Mouse (Mus musculus): ENCODE results near the gene Pard3.

The Pard3 gene

GRCm38 (mm10) chr8:127183533-127183932 is 119.8 kb downstream of the Pard3 start:
- DNase-seq (ENCODE audit: low spot score), result no peak

- no peak for DNase-seq (ENCODE audit: low spot score)
These were observed 120.3 kb downstream of the Pard3 start for GRCm38 (mm10) chr8:127184025-127184424.

- DNase-seq (ENCODE audit: low spot score), result no peak
These were observed 122.2 kb downstream of the Pard3 start for GRCm38 (mm10) chr8:127185897-127186296.

- no peak for DNase-seq (ENCODE audit: low spot score)
These were observed 125.0 kb downstream of the Pard3 start for GRCm38 (mm10) chr8:127188671-127189070.

GRCm38 (mm10) chr8:127190350-127190749 is 126.7 kb downstream of the Pard3 start:
- peak; percentile 73 for DNase-seq (ENCODE audit: low spot score)

- peak; percentile 64 for DNase-seq (ENCODE audit: low spot score)
These were observed 127.7 kb downstream of the Pard3 start for GRCm38 (mm10) chr8:127191387-127191786.

GRCm38 (mm10) chr8:127191824-127192223 is 128.1 kb downstream of the Pard3 start:
- no peak for DNase-seq (ENCODE audit: low spot score)

- DNase-seq (ENCODE audit: low spot score), result no peak
These were observed 128.6 kb downstream of the Pard3 start for GRCm38 (mm10) chr8:127192331-127192730.

GRCm38 (mm10) chr8:127193375-127193774 is 129.7 kb downstream of the Pard3 start:
- no peak for DNase-seq (ENCODE audit: low spot score)

- DNase-seq (ENCODE audit: low spot score), result no peak
These were observed 131.2 kb downstream of the Pard3 start for GRCm38 (mm10) chr8:127194786-127195407.

- DNase-seq (ENCODE audit: low spot score), result no peak
These were observed 133.0 kb downstream of the Pard3 start for GRCm38 (mm10) chr8:127196505-127197265.

GRCm38 (mm10) chr8:127207455-127207854 is 143.8 kb downstream of the Pard3 start:
- no peak for DNase-seq (ENCODE audit: low spot score)

- no peak for DNase-seq (ENCODE audit: low spot score)
These were observed 146.9 kb downstream of the Pard3 start for GRCm38 (mm10) chr8:127210621-127211020.

GRCm38 (mm10) chr8:127214338-127214737 is 150.6 kb downstream of the Pard3 start:
- no peak for DNase-seq (ENCODE audit: low spot score)

- DNase-seq (ENCODE audit: low spot score), result no peak
These were observed 151.2 kb downstream of the Pard3 start for GRCm38 (mm10) chr8:127214748-127215433.

GRCm38 (mm10) chr8:127220206-127220605 is 156.5 kb downstream of the Pard3 start:
- no peak for DNase-seq (ENCODE audit: low spot score)

- no peak for DNase-seq (ENCODE audit: low spot score)
These were observed 156.9 kb downstream of the Pard3 start for GRCm38 (mm10) chr8:127220615-127221014.

GRCm38 (mm10) chr8:127222361-127222760 is 158.7 kb downstream of the Pard3 start:
- no peak for DNase-seq (ENCODE audit: low spot score)

GRCm38 (mm10) chr8:127226996-127227395 is 163.3 kb downstream of the Pard3 start:
- no peak for DNase-seq (ENCODE audit: low spot score)

GRCm38 (mm10) chr8:127227407-127227806 is 163.7 kb downstream of the Pard3 start:
- DNase-seq (ENCODE audit: low spot score), result no peak

- DNase-seq (ENCODE audit: low spot score), result no peak
These were observed 165.9 kb downstream of the Pard3 start for GRCm38 (mm10) chr8:127229325-127230232.

- DNase-seq (ENCODE audit: low spot score), result no peak
These were observed 166.5 kb downstream of the Pard3 start for GRCm38 (mm10) chr8:127230233-127230595.
